Mouse (Mus musculus): ENCODE data around the gene Lamb1. TPM values are rescaled to one million over a fixed set of nuclear protein-coding genes. Genes with fewer than 3 reads are reported as not detected.
A peak's percentile ranks its signal among the peaks of the same experiment; 100 is the strongest.

The Lamb1 gene
- 68.1 and 71.0 TPM in 2 replicates for polyA plus RNA-seq (2015; fragmentation: Nextera tagmentation; extraction: Ambion mirVana)

DNA sequence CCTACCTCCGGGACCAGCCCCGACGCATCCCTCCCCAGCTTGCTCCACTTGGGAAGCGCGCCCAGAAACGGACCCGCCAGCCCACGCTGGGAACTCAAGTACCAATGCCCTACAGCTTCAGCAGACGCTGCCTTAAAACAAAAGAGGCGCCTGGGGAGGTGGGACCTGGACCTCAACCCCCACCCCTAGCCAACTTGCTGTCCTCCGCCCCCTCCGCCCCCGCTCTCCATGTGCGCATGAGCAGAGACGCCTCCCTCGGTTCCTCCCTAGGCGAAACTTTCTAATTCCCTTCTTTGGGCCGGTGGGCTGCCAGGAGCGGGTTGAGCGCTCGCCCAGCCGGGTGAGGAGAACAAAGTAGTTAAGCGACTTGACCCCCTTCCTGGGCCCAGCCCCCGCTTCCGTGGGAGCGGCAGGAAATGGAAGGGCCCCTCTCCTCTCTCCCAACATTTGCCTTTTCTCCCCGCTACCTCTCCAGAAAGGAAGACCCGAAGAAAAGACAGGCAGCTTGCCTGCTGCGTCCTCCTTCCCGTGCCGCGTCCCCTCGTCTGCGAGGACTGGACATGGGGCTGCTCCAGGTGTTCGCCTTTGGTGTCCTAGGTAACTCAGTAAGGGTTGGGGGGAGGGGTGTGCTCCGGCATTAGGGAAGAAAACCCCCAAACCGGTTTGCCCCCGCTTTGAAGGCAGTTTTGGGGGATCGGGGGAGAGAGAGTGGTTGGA lies at the start of gene Lamb1:
TSS of gene Lamb1 (plus strand) at position 230 of the 717 bp plus-strand sequence.
- Histone ChIP-seq H3K4me3 (peak within 1 kb of the TSS; percentile 62), H3K27ac (peak within 1 kb of the TSS; percentile 80), H3K4me2 (peak within 1 kb of the TSS; percentile 78), H3K4me1 (peaks cover 32% of the 10 kb centered on the region), H3K9ac (peak within 1 kb of the TSS; percentile 58), H3K36me3 (peaks cover 5% of the 10 kb centered on the region), H3K27me3 (no peaks in the 10 kb centered on the region), H3K9me3 (no peaks in the 10 kb centered on the region)
- WGBS = under 1% methylated on average over 38 of the region's 39 CpGs
- ATAC-seq (ENCODE audit: insufficient number of reproducible peaks, low FRiP score, low TSS enrichment, low read depth) = peak; percentile 61; the same call in 1 of the 2 replicates

DNA sequence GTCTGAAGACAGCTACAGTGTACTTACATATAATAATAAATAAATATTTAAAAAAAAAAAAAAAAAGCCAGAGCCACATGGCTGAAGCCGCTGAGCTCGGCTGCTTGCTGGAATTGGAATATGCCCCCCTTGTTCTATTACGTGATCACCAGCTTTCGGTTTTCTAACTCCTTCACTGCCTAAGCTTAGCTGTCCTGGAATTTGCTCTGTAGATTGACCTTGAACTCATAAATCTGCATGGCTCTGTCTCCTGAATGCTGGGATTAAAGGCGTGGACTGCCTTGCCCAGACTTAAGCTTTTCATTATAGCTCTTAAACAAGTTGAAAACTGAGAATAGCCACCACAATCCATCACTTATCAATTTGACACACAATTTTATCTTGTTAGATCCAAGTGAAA lies 47.8 kb upstream of the Lamb1 start:
- Histone ChIP-seq H3K4me3 (no peak overlapping the region), H3K9me3 (no peaks in the 10 kb centered on the region), H3K36me3 (no peaks in the 10 kb centered on the region), H3K9ac (no peak overlapping the region), H3K27ac (no peak overlapping the region), H3K4me2 (no peak overlapping the region), H3K4me1 (peaks cover 25% of the 10 kb centered on the region), H3K27me3 (no peaks in the 10 kb centered on the region)
- ATAC-seq (ENCODE audit: insufficient number of reproducible peaks, low FRiP score, low TSS enrichment, low read depth) = no peak
- WGBS = 64% methylated on average over 5 of the region's 5 CpGs

DNA sequence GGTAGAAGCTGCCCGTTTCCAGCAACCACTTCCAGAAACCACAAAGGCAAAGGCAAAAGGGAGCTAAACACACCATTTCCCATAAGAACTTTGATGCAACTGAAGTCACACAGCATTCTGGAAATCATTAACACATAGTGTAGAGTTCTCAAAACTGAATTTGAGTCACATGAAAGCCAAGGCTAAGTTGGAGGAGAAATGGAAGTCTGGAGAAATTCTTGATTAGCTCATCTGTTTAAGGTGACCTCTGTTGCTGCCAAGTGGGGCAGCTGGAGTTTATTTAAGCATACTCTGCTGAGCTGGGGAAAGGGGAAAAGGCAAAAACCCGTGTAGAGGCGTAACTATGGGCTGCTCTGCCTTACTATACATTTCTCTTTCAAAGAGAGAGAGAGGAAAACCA lies 46.3 kb upstream of the Lamb1 start:
- peak overlapping the region; percentile 70 for H3K27ac ChIP-seq
- ATAC-seq (ENCODE audit: insufficient number of reproducible peaks, low FRiP score, low TSS enrichment, low read depth) = peak; percentile 90
- 29% methylated on average over 3 of the region's 3 CpGs for WGBS

DNA sequence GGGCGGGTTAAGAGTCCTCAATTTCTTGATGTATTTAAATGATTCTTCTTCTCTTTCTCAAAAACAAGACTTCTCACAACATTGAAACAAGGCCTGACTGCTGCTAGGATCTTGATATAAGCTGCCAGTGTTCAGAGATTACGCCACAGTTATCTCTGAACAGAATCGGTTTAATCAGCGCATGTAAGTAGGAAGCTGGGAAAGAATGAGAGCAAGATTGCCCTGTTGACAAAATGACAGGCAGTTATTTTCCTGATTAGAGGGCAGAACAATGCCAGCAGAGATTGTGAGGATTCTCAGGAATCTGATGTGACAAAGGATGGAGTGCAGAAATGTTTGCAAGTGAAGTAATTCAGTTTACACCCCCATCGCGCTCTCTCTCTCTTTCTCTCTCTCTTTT lies 43.5 kb upstream of the Lamb1 start:
- Histone ChIP-seq H3K36me3 (no peaks in the 10 kb centered on the region), H3K4me2 (no peak overlapping the region), H3K9ac (no peak overlapping the region), H3K4me1 (peaks cover 11% of the 10 kb centered on the region; the same call in 1 of the 2 replicates), H3K9me3 (no peaks in the 10 kb centered on the region), H3K27me3 (no peaks in the 10 kb centered on the region), H3K4me3 (no peak overlapping the region), H3K27ac (no peak overlapping the region)
- ATAC-seq (ENCODE audit: insufficient number of reproducible peaks, low FRiP score, low TSS enrichment, low read depth) = no peak
- 83% methylated on average over 6 of the region's 6 CpGs for WGBS

More for the DNA sequence above, 46.3 kb upstream of the Lamb1 start:
- H3K36me3 ChIP-seq = no peaks in the 10 kb centered on the region
- H3K4me1 ChIP-seq = peaks cover 19% of the 10 kb centered on the region; the same call in 1 of the 2 replicates
- no peak overlapping the region for H3K9ac ChIP-seq
- H3K4me2 ChIP-seq = no peak overlapping the region
- no peaks in the 10 kb centered on the region for H3K9me3 ChIP-seq
- no peaks in the 10 kb centered on the region for H3K27me3 ChIP-seq
- no peak overlapping the region for H3K4me3 ChIP-seq

DNA sequence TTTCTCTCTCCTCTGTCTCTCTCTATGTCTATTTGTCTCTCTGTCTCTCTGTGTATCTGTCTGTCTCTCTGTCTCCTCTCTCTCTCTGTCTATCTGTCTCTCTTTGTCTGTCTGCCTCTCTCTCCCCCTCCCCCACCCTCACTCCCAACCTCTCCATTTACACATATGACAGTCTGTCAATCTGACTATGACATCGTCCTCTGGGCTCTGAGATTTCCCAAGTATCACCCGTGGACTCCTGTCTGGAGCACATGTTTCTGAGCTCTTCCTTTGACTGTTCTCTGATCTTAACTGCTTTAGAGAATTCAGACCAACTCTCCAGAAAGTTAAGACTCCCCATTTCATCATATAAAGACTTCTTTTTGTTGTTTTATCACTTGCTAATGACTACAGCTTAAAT lies 42.8 kb upstream of the Lamb1 start:
- WGBS = 45% methylated on average over 2 of the region's 2 CpGs
- Histone ChIP-seq H3K4me2 (no peak overlapping the region), H3K36me3 (no peaks in the 10 kb centered on the region), H3K27me3 (no peaks in the 10 kb centered on the region), H3K4me3 (no peak overlapping the region), H3K4me1 (peaks cover 11% of the 10 kb centered on the region; the same call in 1 of the 2 replicates), H3K9ac (no peak overlapping the region), H3K27ac (no peak overlapping the region), H3K9me3 (no peaks in the 10 kb centered on the region)
- no peak for ATAC-seq (ENCODE audit: insufficient number of reproducible peaks, low FRiP score, low TSS enrichment, low read depth)

DNA sequence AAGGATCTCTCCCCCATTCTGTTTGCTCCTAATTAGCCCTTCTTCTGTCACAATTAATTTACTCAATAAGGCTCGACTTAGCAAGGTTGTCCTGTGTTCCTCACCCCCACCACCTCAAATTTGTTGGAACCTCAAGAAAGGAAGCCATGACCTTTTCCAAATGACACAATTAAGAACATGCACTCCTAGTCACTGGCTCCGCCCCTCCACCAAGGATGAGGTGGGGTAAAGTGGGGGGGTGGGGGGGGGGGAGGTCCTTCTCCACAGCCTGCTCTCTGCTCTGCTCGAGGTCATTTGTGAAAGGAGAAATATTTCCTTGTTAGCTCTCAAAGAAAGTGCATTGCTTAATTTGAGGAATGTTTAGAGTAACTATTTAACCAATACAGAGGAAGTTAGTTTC lies 42.3 kb upstream of the Lamb1 start:
- no peak overlapping the region for H3K27ac ChIP-seq
- H3K4me1 ChIP-seq = peaks cover 9% of the 10 kb centered on the region; the same call in 1 of the 2 replicates
- 16% methylated on average over 3 of the region's 3 CpGs for WGBS
- ATAC-seq (ENCODE audit: insufficient number of reproducible peaks, low FRiP score, low TSS enrichment, low read depth) = no peak
- no peaks in the 10 kb centered on the region for H3K27me3 ChIP-seq
- no peaks in the 10 kb centered on the region for H3K36me3 ChIP-seq
- H3K4me2 ChIP-seq = no peak overlapping the region
- H3K4me3 ChIP-seq = no peak overlapping the region
- H3K9me3 ChIP-seq = no peaks in the 10 kb centered on the region
- H3K9ac ChIP-seq = no peak overlapping the region

DNA sequence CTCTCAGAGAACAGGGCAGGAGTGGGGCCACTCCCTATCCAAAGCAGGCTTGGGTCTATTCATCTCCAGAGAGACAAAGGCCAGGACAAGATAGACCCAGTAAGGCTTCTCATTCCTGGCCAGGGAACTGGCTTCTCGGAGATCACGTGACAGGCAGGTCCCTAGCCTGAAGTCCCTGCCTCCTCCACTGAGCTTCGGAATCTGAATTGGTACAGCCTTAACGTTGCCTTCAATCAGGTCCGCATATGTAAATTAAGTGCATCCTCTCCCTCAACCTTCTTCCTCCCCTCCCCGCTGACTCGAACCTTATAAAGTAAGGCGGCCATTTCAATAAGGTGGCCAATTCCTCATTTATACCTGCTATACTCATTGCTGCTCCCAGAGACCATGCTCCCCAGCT lies 39.6 kb upstream of the Lamb1 start:
- no peaks in the 10 kb centered on the region for H3K27me3 ChIP-seq
- no peaks in the 10 kb centered on the region for H3K36me3 ChIP-seq
- no peaks in the 10 kb centered on the region for H3K9me3 ChIP-seq
- H3K9ac ChIP-seq = no peak overlapping the region
- H3K27ac ChIP-seq = no peak overlapping the region
- H3K4me1 ChIP-seq = no peaks in the 10 kb centered on the region
- no peak overlapping the region for H3K4me2 ChIP-seq
- ATAC-seq (ENCODE audit: insufficient number of reproducible peaks, low FRiP score, low TSS enrichment, low read depth) = no peak
- H3K4me3 ChIP-seq = no peak overlapping the region
- WGBS = 54% methylated on average over 8 of the region's 8 CpGs

DNA sequence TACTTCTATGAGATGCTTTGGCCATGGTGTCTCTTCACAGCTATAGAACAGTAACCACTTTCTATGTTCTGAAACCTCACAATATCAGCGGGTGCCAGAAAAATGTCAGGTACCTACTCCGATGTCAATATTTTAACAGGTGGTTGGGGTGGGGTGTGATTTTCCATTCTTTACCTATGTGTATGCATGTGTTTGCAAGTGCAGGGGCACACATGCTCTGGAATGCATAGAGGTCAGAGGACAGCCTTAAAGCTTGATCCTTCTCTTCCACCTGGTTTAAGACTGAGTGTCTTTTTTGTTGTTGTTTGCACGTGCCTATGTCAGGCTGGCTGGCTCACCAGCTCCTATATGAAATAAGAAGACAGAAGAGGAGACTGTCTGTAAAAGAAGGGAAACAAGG lies 37.9 kb upstream of the Lamb1 start:
- Histone ChIP-seq H3K4me1 (no peaks in the 10 kb centered on the region; the same call in 1 of the 2 replicates), H3K4me2 (no peak overlapping the region), H3K9ac (no peak overlapping the region), H3K27me3 (no peaks in the 10 kb centered on the region), H3K4me3 (no peak overlapping the region), H3K36me3 (no peaks in the 10 kb centered on the region), H3K27ac (no peak overlapping the region), H3K9me3 (no peaks in the 10 kb centered on the region)
- ATAC-seq (ENCODE audit: insufficient number of reproducible peaks, low FRiP score, low TSS enrichment, low read depth) = no peak
- 82% methylated on average over 3 of the region's 3 CpGs for WGBS

DNA sequence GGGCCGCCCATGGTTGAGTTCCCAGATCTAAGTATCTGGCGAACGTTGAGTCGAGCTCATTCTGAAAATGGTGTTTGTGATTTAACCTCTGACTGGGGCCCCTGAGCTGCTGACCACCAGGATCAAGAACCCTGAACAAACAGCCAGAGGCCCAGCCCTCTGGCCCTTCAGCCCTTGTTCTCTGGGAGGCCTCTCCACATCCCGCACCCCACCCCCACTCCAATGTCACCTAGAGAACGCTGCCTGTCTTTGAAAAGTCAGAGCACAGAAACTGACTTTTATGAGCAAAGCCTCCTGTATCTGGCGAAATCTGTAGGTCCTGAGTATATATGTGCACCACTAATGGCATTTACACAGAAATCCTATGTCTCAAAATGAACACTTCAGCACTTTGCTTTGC lies 36.2 kb upstream of the Lamb1 start:
- Histone ChIP-seq H3K27me3 (no peaks in the 10 kb centered on the region), H3K27ac (no peak overlapping the region), H3K36me3 (no peaks in the 10 kb centered on the region), H3K9me3 (no peaks in the 10 kb centered on the region), H3K4me2 (no peak overlapping the region), H3K4me3 (no peak overlapping the region), H3K9ac (no peak overlapping the region), H3K4me1 (peaks cover 7% of the 10 kb centered on the region)
- WGBS = 56% methylated on average over 7 of the region's 7 CpGs
- ATAC-seq (ENCODE audit: insufficient number of reproducible peaks, low FRiP score, low TSS enrichment, low read depth) = no peak

DNA sequence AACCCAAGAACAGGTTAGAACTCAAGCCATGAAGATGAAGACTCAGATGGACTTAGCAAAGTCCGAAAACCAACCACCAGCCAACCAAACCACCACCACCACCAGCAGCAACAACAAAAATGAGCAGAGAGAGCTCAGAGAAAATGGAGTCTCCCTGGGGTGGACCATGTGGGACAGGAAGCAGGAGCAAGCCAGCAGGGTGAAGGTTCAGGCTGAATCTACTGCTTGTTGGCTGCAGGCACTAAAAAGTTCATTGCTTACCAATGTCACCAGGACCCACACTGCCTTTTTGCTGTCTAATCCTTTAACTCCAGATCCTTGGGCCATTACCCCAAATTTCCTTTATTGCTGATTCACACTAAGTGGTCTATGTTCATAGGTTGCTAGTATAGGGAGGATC lies 32.4 kb upstream of the Lamb1 start:
- Histone ChIP-seq H3K9ac (no peak overlapping the region), H3K9me3 (no peaks in the 10 kb centered on the region), H3K4me1 (peaks cover 13% of the 10 kb centered on the region), H3K27me3 (no peaks in the 10 kb centered on the region), H3K36me3 (no peaks in the 10 kb centered on the region), H3K4me2 (no peak overlapping the region), H3K27ac (no peak overlapping the region), H3K4me3 (no peak overlapping the region)
- WGBS = 88% methylated on average over 1 of the region's 1 CpGs
- no peak for ATAC-seq (ENCODE audit: insufficient number of reproducible peaks, low FRiP score, low TSS enrichment, low read depth)

DNA sequence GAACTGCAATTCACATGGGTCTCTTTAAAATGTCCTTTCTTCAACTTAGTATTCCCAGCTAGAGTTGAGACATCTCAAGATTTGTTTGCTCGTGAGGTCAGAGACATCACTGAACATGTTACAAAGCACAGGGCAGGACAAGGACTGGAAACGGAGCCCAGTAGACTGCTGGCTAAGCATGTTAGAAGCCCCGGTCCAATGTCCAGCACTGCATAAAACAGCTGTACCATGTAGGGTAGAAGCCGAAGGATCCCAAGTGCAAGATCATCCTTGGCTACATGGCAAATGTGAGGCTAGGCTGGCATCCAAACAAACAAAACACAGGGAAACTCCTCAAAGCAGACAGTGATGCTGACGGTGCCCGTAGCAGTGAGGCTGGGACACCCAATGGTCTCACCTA lies 30.0 kb upstream of the Lamb1 start:
- H3K27me3 ChIP-seq = no peaks in the 10 kb centered on the region
- no peak for ATAC-seq (ENCODE audit: insufficient number of reproducible peaks, low FRiP score, low TSS enrichment, low read depth)
- 92% methylated on average over 6 of the region's 6 CpGs for WGBS
- no peak overlapping the region for H3K9ac ChIP-seq
- no peak overlapping the region for H3K27ac ChIP-seq
- peaks cover 13% of the 10 kb centered on the region for H3K4me1 ChIP-seq
- no peak overlapping the region for H3K4me3 ChIP-seq
- no peaks in the 10 kb centered on the region for H3K9me3 ChIP-seq
- H3K4me2 ChIP-seq = no peak overlapping the region
- H3K36me3 ChIP-seq = no peaks in the 10 kb centered on the region

DNA sequence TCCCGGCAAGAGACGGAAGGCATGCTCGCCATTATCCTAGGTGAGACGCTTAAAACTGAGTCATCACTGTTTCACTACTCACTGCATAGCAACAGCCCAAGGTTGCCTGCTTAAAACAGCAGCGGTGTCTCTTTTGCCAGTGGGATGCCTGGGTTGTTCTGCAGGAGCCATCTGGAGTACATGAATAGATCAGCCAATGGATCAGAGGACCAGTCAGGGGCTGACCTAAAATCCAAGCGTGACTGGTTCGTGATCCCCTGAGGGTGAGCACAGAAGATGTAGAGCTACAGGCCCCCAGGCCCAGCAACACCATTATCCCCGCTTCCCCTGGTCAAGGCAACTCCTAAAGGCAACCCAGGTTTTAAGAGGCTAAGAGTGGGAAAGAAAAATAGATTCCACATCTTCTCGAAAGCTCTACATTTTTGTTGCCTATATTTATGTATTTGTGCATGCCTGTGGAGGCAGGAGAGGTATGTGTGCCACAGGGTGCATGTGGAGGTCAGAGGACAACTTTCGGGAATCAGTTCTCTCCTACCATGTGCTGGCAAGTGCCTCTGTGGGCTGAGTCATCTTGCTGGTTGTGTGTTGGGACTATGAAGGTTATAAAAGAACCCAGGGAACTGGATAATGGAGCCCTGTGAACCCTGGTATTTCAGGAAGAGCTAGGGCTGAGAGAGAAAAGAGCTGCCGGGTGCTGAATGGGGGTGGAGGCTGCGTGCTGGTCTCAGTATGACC lies 28.0 kb upstream of the Lamb1 start:
- no peak overlapping the region for H3K4me3 ChIP-seq
- no peaks in the 10 kb centered on the region for H3K27me3 ChIP-seq
- H3K27ac ChIP-seq = peak overlapping the region; percentile 47; the same call in 1 of the 2 replicates
- ATAC-seq (ENCODE audit: insufficient number of reproducible peaks, low FRiP score, low TSS enrichment, low read depth) = no peak
- no peaks in the 10 kb centered on the region for H3K9me3 ChIP-seq
- H3K36me3 ChIP-seq = no peaks in the 10 kb centered on the region
- no peak overlapping the region for H3K4me2 ChIP-seq
- WGBS = 46% methylated on average over 12 of the region's 12 CpGs
- peaks cover 13% of the 10 kb centered on the region for H3K4me1 ChIP-seq
- H3K9ac ChIP-seq = no peak overlapping the region
